Mouse (Mus musculus) ES-E14 (cell line): ENCODE data around the gene Popdc2.
A peak's percentile ranks its signal among the peaks of the same experiment; 100 is the strongest.

Experiments used
- CHD2 ChIP-seq: IDR thresholded peaks from 2 replicates; pipeline ENCODE4 v1.6.1; 2014; ENCODE audit warnings: mild to moderate bottlenecking, low read depth, low read length, inconsistent platforms
- ZC3H11A ChIP-seq: IDR thresholded peaks from 2 replicates; pipeline ENCODE4 v1.6.1; 2012; ENCODE audit warnings: low read depth, mild to moderate bottlenecking, inconsistent platforms, low read length, borderline replicate concordance
- ZNF384 ChIP-seq: IDR thresholded peaks from 2 replicates; pipeline ENCODE4 v1.6.1; 2012; ENCODE audit warnings: low read depth, low read length, inconsistent platforms

GRCm38 (mm10) chr16:38406708-38407107 is 44.7 kb downstream of the Popdc2 start:
- TF ChIP-seq CHD2 (no peak), ZC3H11A (no peak), ZNF384 (peak; percentile 39; the same call in 1 of the 2 replicates)
